Mouse (Mus musculus) heart, adult 2 months (tissue): Measurements from ENCODE around the gene Birc3. TPM values are rescaled to one million over a fixed set of nuclear protein-coding genes. Genes with fewer than 3 reads are reported as not detected.
"Not testable (repeated sequence)": the region's sequence is repeated elsewhere in the genome, so short reads cannot be mapped to it uniquely, and the experiment has no call there.

ENCODE experiments used
- DNase-seq, 2 experiments: peaks; one replicate each; pipeline ENCODE4 v3.0.0; 2021
- H3K27ac ChIP-seq: fragments of 200-600 bp; 2 replicates; pipeline ENCODE4 v1.8.1; 2022
- H3K27me3 ChIP-seq: fragments of 200-500 bp; 2 replicates; pipeline ENCODE4 v1.6.1; 2012; ENCODE audit warnings: mild to moderate bottlenecking, low read length, inconsistent platforms, mixed read lengths; ENCODE audit not compliant: control insufficient read depth, insufficient read depth
- H3K36me3 ChIP-seq: fragments of 200-500 bp; 2 replicates; pipeline ENCODE4 v1.6.1; 2012; ENCODE audit warnings: low read length, inconsistent platforms; ENCODE audit not compliant: control insufficient read depth, insufficient read depth
- H3K4me1 ChIP-seq: fragments of 200-500 bp; 2 replicates; pipeline ENCODE4 v1.6.1; 2011; ENCODE audit warnings: low read length; ENCODE audit not compliant: control insufficient read depth, insufficient read depth
- H3K4me3 ChIP-seq: fragments of 200-600 bp; 2 replicates; pipeline ENCODE4 v1.8.1; 2022
- H3K79me2 ChIP-seq: fragments of 200-500 bp; replicated peaks from 2 replicates; pipeline ENCODE4 v1.6.1; 2012; ENCODE audit warnings: mild to moderate bottlenecking, inconsistent platforms, low read length, moderate library complexity, mixed read lengths; ENCODE audit not compliant: control insufficient read depth, insufficient read depth
- H3K9ac ChIP-seq: fragments of 200-500 bp; 2 replicates; pipeline ENCODE4 v1.6.1; 2012; ENCODE audit warnings: low read depth, mild to moderate bottlenecking, control low read depth, inconsistent platforms, low read length, mixed read lengths
- CTCF ChIP-seq: fragments of 200-600 bp; IDR thresholded peaks from 2 replicates; pipeline ENCODE4 v1.8.1; 2022; ENCODE audit warnings: antibody characterized with exemption, mild to moderate bottlenecking, moderate library complexity
- EP300 ChIP-seq: fragments of 200-500 bp; IDR thresholded peaks from 2 replicates; pipeline ENCODE4 v1.6.1; 2011; ENCODE audit warnings: low read depth, low read length, control low read depth; ENCODE audit not compliant: insufficient read depth
- POLR2A ChIP-seq: fragments of 200-500 bp; IDR thresholded peaks from 2 replicates; pipeline ENCODE4 v1.6.1; 2011; ENCODE audit warnings: mild to moderate bottlenecking, low read depth, low read length, control low read depth; ENCODE audit not compliant: insufficient read depth
- WGBS: fragments of 180-500 bp; shearing (Covaris S2); methylation state at CpG from one replicate; pipeline ENCODE4 v1.1.7; 2018; 5-methylcytosine and 5-hydroxymethylcytosine counted together
- intact Hi-C: fragments of 180-260 bp; cut with DNase I; formaldehyde crosslinking; loops from one replicate; pipeline ENCODE4 v1.15.1; 2025
- polyA plus RNA-seq: library from polyadenylated mRNA; depleted of rRNA; stranded (reverse); fragments of >200 nt; gene quantifications from 2 replicates; pipeline ENCODE4 v1.2.3, GENCODE M21; 2012
- total RNA-seq, 2 experiments: library from RNA; stranded (reverse); gene quantifications; 2 replicates each; pipeline ENCODE4 v1.2.3; 2021

The Birc3 gene
- total and polyA plus RNA-seq, 3 experiments: 8.7 to 9.7 (median 9.0) TPM

GRCm38 (mm10) chr9:7860976-7861375 lies 12.0 kb downstream of the Birc3 start:
- Histone ChIP-seq H3K36me3 (peaks cover 2% of the 10 kb centered on the region), H3K4me3 (no peak overlapping the region), H3K27ac (no peak overlapping the region), H3K4me1 (no peaks in the 10 kb centered on the region), H3K9ac (no peak overlapping the region), H3K79me2 (no peaks in the 10 kb centered on the region), H3K27me3 (no peaks in the 10 kb centered on the region)
- DNase-seq: no peak
- WGBS: 62% methylated on average over 5 of the region's 5 CpGs
- intact Hi-C loops: loop anchor here (10.0 kb wide), 1 partner anchor 344 kb away; no protein-coding TSS in a partner anchor
- no peak for TF ChIP-seq EP300
- TF ChIP-seq CTCF: no peak
- TF ChIP-seq POLR2A: no peak

GRCm38 (mm10) chr9:7855912-7856311 lies 17.1 kb downstream of the Birc3 start:
- intact Hi-C loops: loop anchor here (1.0 kb wide), 2 partner anchors 41 to 142 kb away; no protein-coding TSS in a partner anchor
- Histone ChIP-seq H3K79me2 (no peaks in the 10 kb centered on the region), H3K36me3 (peaks cover 2% of the 10 kb centered on the region), H3K27me3 (no peaks in the 10 kb centered on the region), H3K4me3 (no peak overlapping the region), H3K27ac (no peak overlapping the region), H3K4me1 (no peaks in the 10 kb centered on the region), H3K9ac (no peak overlapping the region)
- WGBS: 57% methylated on average over 3 of the region's 3 CpGs
- TF ChIP-seq CTCF: no peak
- TF ChIP-seq EP300: no peak
- TF ChIP-seq POLR2A: no peak
- DNase-seq: no peak

GRCm38 (mm10) chr9:7855374-7855773 lies 17.6 kb downstream of the Birc3 start:
- no peaks in the 10 kb centered on the region for H3K4me1 ChIP-seq
- H3K27me3 ChIP-seq: no peaks in the 10 kb centered on the region
- no peaks in the 10 kb centered on the region for H3K79me2 ChIP-seq
- no peak overlapping the region for H3K9ac ChIP-seq
- 56% methylated on average over 1 of the region's 1 CpGs for WGBS
- TF ChIP-seq CTCF (peak; percentile 76), EP300 (no peak), POLR2A (no peak)
- no peak overlapping the region for H3K27ac ChIP-seq
- peaks cover 2% of the 10 kb centered on the region for H3K36me3 ChIP-seq
- intact Hi-C loops: loop anchor here (1.0 kb wide), 2 partner anchors 42 to 141 kb away; no protein-coding TSS in a partner anchor
- DNase-seq: peak in 1 of 2 experiments; percentile 23
- H3K4me3 ChIP-seq: no peak overlapping the region

- H3K79me2 ChIP-seq, H3K27ac ChIP-seq, intact Hi-C loops, H3K4me1 ChIP-seq, DNase-seq, H3K9ac ChIP-seq, H3K4me3 ChIP-seq, H3K27me3 ChIP-seq, H3K36me3 ChIP-seq: not testable (repeated sequence)
- WGBS: 86% methylated on average over 14 of the region's 14 CpGs
Measured at GRCm38 (mm10) chr9:7854196-7854595, 18.8 kb downstream of the Birc3 start.

- no peaks in the 10 kb centered on the region for H3K27me3 ChIP-seq
- H3K27ac ChIP-seq: no peak overlapping the region
- no peak overlapping the region for H3K4me3 ChIP-seq
- intact Hi-C loops: no loop called here
- no peaks in the 10 kb centered on the region for H3K4me1 ChIP-seq
- H3K36me3 ChIP-seq: no peaks in the 10 kb centered on the region
- no peak overlapping the region for H3K9ac ChIP-seq
- 86% methylated on average over 4 of the region's 4 CpGs for WGBS
- no peaks in the 10 kb centered on the region for H3K79me2 ChIP-seq
- no peak for TF ChIP-seq CTCF
- TF ChIP-seq POLR2A: no peak
- TF ChIP-seq EP300: no peak
- DNase-seq: no peak
Measured at GRCm38 (mm10) chr9:7852346-7853230, 20.4 kb downstream of the Birc3 start.

GRCm38 (mm10) chr9:7851841-7852240 lies 21.1 kb downstream of the Birc3 start:
- intact Hi-C loops: no loop called here
- Histone ChIP-seq H3K4me3 (no peak overlapping the region), H3K4me1 (no peaks in the 10 kb centered on the region), H3K27ac (no peak overlapping the region), H3K36me3 (no peaks in the 10 kb centered on the region), H3K9ac (no peak overlapping the region), H3K79me2 (no peaks in the 10 kb centered on the region), H3K27me3 (no peaks in the 10 kb centered on the region)
- no peak for TF ChIP-seq POLR2A
- no peak for TF ChIP-seq EP300
- TF ChIP-seq CTCF: no peak
- DNase-seq: no peak
- WGBS: 91% methylated on average over 8 of the region's 8 CpGs
